Mouse (Mus musculus): ENCODE measurements around the gene Nudt5.

The Nudt5 gene

DNA sequence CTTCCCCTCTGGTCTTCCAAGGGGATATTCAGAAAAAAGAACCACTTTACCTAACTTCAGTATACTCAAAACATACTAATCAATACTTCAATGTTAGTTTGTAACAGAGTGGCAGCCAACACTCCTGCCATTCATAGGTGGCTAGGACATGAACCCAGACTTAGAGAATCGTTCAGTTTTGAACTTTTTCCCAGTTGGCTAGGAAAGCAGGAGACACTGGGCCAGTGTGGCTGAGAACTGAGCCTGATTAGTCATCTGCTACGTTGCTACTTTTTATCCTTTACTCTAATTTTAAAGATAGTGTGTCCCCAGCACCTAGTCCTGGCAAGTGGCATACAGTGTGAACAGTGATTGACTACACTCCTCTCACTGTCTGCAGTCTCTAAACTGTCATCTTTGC lies 22.9 kb downstream of the Nudt5 start:
- DNase-seq (ENCODE audit: low spot score in 2 of 2): no peak

- no peak for DNase-seq (ENCODE audit: low spot score in 2 of 2)
Measured at GRCm38 (mm10) chr2:5869746-5870145, 24.9 kb downstream of the Nudt5 start.

GRCm38 (mm10) chr2:5877446-5877845 lies 32.6 kb downstream of the Nudt5 start:
- DNase-seq (ENCODE audit: low spot score in 2 of 2): no peak

- no peak for DNase-seq (ENCODE audit: low spot score in 2 of 2)
Measured at GRCm38 (mm10) chr2:5888865-5889264, 44.0 kb downstream of the Nudt5 start.

DNA sequence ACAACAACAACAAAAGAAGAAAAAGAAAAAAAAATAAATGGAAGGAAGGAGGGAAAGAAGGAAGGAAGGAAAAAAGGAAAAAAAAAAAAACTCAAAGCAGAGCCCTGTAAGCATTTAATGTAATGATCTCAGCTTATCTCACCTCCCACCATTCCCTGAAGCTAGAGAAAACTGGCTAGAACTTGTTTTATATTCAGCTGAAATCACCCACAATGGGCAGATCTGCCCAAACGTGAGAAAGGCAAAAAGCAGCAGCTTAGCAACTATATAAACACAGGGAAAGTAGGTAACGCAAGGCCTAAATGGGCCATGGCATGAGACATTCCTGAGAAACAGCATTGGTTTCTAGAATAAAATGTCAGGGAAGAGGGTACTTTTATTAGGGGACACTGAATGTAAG lies 44.6 kb downstream of the Nudt5 start:
- DNase-seq (ENCODE audit: low spot score in 2 of 2): no peak

DNA sequence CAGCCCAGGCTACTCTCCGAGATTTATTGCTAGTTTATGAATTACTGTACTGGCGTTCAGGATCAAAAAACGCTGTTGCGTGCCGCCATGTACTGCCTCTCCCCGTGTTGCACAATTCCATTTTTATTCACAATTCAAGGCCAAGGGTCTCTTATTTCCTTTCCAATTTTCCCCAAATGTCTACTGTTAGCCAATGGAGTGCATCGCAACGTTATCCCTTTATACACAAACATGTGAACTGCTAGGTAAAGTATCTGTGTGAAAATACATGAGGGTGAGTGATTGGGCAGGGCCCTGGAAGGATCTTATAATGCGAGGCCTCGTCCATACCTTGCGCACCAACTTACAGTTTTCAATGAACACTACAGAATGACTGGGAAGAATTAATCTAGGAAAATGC lies 49.5 kb downstream of the Nudt5 start:
- DNase-seq (ENCODE audit: low spot score in 2 of 2): no peak

- peak; percentile 99 to 100 for DNase-seq (ENCODE audit: low spot score in 2 of 2)
Measured at GRCm38 (mm10) chr2:5894843-5895570, 50.2 kb downstream of the Nudt5 start, which contains the start of gene Sec61a2. Sec61a2 (minus strand) TSS chr2:5895432.

- no peak for DNase-seq (ENCODE audit: low spot score in 2 of 2)
Measured at GRCm38 (mm10) chr2:5900145-5900544, 55.3 kb downstream of the Nudt5 start.

DNA sequence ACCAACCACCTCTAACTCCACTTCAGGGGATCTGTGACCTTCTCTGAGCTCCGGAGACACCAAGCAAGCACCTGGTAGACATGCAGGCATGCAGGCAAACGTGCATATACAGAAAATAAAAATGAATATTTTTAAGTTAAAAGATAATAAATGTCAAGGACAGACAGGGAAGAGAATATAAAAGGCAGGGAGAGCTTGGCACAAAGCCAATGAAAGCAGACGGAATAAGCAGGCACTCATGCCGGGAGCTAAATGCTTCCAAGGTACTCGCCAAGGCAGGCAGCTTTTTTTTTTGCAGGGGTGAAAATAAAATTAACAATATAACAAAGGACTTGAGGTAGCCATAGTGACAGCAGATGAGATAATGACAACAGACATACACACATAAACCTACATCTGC lies 61.3 kb downstream of the Nudt5 start:
- DNase-seq (ENCODE audit: low spot score in 2 of 2): no peak

GRCm38 (mm10) chr2:5906625-5907024 lies 61.8 kb downstream of the Nudt5 start:
- no peak for DNase-seq (ENCODE audit: low spot score in 2 of 2)

GRCm38 (mm10) chr2:5911282-5911965 lies 66.6 kb downstream of the Nudt5 start:
- DNase-seq (ENCODE audit: low spot score in 2 of 2): no peak
